Mouse (Mus musculus): ENCODE data around the gene Timd2. TPM values are rescaled to one million over a fixed set of nuclear protein-coding genes. Genes with fewer than 3 reads are reported as not detected.
"Not testable (repeated sequence)": the region's sequence is repeated elsewhere in the genome, so short reads cannot be mapped to it uniquely, and the experiment has no call there.

The Timd2 gene
- total RNA-seq, 2 experiments from 2014 or later: not detected

GRCm38 (mm10) chr11:46667105-46667504 lies 39.8 kb downstream of the Timd2 start:
- no peak for ATAC-seq (replicated peaks; ENCODE audit: low FRiP score, low TSS enrichment, poor library complexity, severe bottlenecking)

GRCm38 (mm10) chr11:46665599-46666522 lies 41.0 kb downstream of the Timd2 start:
- peak; percentile 92 for ATAC-seq (replicated peaks; ENCODE audit: low FRiP score, low TSS enrichment, poor library complexity, severe bottlenecking)

GRCm38 (mm10) chr11:46663215-46663614 lies 43.6 kb downstream of the Timd2 start:
- ATAC-seq (replicated peaks; ENCODE audit: low FRiP score, low TSS enrichment, poor library complexity, severe bottlenecking): peak; percentile 60

GRCm38 (mm10) chr11:46652476-46652875 lies 54.4 kb downstream of the Timd2 start:
- ATAC-seq (replicated peaks; ENCODE audit: low FRiP score, low TSS enrichment, poor library complexity, severe bottlenecking): no peak

GRCm38 (mm10) chr11:46649655-46650054 lies 57.2 kb downstream of the Timd2 start:
- not testable (repeated sequence) for ATAC-seq (replicated peaks; ENCODE audit: low FRiP score, low TSS enrichment, poor library complexity, severe bottlenecking)

- no peak for ATAC-seq (replicated peaks; ENCODE audit: low FRiP score, low TSS enrichment, poor library complexity, severe bottlenecking)
These were observed 62.0 kb downstream of the Timd2 start for GRCm38 (mm10) chr11:46644824-46645223.

- no peak for ATAC-seq (replicated peaks; ENCODE audit: low FRiP score, low TSS enrichment, poor library complexity, severe bottlenecking)
These were observed 70.3 kb downstream of the Timd2 start for GRCm38 (mm10) chr11:46636568-46636967.

- not testable (repeated sequence) for ATAC-seq (replicated peaks; ENCODE audit: low FRiP score, low TSS enrichment, poor library complexity, severe bottlenecking)
These were observed 71.3 kb downstream of the Timd2 start for GRCm38 (mm10) chr11:46635516-46635915.

GRCm38 (mm10) chr11:46631635-46632034 lies 75.2 kb downstream of the Timd2 start:
- ATAC-seq (replicated peaks; ENCODE audit: low FRiP score, low TSS enrichment, poor library complexity, severe bottlenecking): peak; percentile 93

- ATAC-seq (replicated peaks; ENCODE audit: low FRiP score, low TSS enrichment, poor library complexity, severe bottlenecking): no peak
These were observed 77.6 kb downstream of the Timd2 start, which contains the start of gene Dppa1 for GRCm38 (mm10) chr11:46629211-46629795. TSS of gene Dppa1 (minus strand) at chr11:46629261.

- ATAC-seq (replicated peaks; ENCODE audit: low FRiP score, low TSS enrichment, poor library complexity, severe bottlenecking): no peak
These were observed 86.3 kb downstream of the Timd2 start for GRCm38 (mm10) chr11:46620414-46621168.

- no peak for ATAC-seq (replicated peaks; ENCODE audit: low FRiP score, low TSS enrichment, poor library complexity, severe bottlenecking)
These were observed 86.9 kb downstream of the Timd2 start for GRCm38 (mm10) chr11:46619929-46620328.

Other genes with a start within 250 kb of the Timd2 start
- gene Gm12169, start 182.8 kb downstream of the Timd2 start, total RNA-seq (2014; fragmentation: Nextera tagmentation): not detected in 2 replicates
- gene Gm12169, start 182.8 kb downstream of the Timd2 start, total RNA-seq (2017): not detected in 2 replicates
- not detected in 2 replicates for gene BC053393, start 135.5 kb downstream of the Timd2 start, total RNA-seq (2014; fragmentation: Nextera tagmentation)
- not detected in 2 replicates for gene BC053393, start 135.5 kb downstream of the Timd2 start, total RNA-seq (2017)
- gene Dppa1, start 77.8 kb downstream of the Timd2 start, total RNA-seq (2014; fragmentation: Nextera tagmentation): not detected in 2 replicates
- not detected in 2 replicates for gene Dppa1, start 77.8 kb downstream of the Timd2 start, total RNA-seq (2017)
- gene Havcr1, start 28.0 kb upstream of the Timd2 start, total RNA-seq (2014; fragmentation: Nextera tagmentation): not detected in 2 replicates
- gene Havcr1, start 28.0 kb upstream of the Timd2 start, total RNA-seq (2017): 1.8 TPM in 1 of 2 replicates, not detected in the other
- gene Timd4, start 103.7 kb upstream of the Timd2 start, total RNA-seq (2014; fragmentation: Nextera tagmentation): not detected in 2 replicates
- gene Timd4, start 103.7 kb upstream of the Timd2 start, total RNA-seq (2017): not detected in 2 replicates

Data from megakaryocyte-erythroid progenitor cell, adult 5-6 weeks (primary cell).